Mouse (Mus musculus) naive thymus-derived CD4-positive, alpha-beta T cell, adult 2 months (primary cell): ENCODE measurements around the gene Nudt4.

Experiments
- DNase-seq: peaks from one replicate; pipeline ENCODE4 v3.0.0-alpha.2; 2011; ENCODE audit warnings: low read depth

Nudt4 gene

DNA sequence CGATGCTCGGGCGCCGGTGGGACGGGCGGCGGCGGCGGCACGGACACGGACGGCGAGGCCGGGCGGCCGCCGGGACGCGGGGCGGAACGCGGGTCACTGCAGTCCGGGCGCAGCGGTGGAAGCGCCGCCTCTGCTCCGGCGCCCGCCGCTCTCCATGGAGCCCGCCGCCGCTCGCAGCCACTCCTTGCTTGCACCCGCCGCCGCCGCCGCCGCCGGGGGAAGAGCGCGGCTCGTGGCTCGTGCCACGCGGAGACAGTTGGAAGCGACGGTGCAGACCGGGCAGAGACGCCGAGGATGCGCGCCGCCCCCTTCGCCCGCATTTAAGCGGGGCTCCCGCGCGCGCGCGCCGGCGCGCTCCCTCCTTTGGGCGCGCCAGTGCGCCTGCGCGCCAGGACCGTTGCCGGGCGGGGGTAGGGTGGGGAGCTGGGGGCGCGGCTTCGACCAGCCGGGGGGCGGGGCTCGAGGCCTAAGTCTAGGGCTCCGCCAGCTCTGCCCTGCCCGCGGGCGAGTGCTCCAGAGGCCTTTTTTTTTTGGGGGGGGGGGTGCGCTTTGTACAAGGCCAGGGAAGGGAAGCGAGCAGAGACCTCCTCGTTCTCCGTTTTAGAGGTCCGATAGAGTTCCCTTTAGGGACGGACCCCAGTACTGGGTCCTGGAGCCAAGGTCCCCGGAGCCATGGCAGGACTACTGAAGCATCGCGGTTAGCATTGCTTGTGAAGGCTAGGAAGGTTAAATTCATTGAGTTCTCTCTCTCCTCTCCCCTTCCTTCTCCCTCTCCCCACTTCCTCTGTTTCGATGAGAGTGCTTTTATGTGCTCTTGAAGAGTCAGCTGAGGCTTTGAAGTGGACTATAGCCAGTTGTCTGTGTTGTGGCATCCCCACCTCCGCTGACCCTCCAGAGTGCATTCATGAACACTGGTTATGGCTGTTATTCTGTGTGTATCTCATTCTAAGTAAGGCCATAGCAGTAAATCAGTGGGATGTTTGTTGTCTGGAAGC is at the start of gene Nudt4:
Gene Nudt4, minus strand, starts transcription at position 296 of the 995 bp plus-strand sequence.
- DNase-seq = peak; percentile 91

GRCm38 (mm10) chr10:95611331-95611721 is 47.4 kb upstream of the Nudt4 start:
- DNase-seq = no peak

DNA sequence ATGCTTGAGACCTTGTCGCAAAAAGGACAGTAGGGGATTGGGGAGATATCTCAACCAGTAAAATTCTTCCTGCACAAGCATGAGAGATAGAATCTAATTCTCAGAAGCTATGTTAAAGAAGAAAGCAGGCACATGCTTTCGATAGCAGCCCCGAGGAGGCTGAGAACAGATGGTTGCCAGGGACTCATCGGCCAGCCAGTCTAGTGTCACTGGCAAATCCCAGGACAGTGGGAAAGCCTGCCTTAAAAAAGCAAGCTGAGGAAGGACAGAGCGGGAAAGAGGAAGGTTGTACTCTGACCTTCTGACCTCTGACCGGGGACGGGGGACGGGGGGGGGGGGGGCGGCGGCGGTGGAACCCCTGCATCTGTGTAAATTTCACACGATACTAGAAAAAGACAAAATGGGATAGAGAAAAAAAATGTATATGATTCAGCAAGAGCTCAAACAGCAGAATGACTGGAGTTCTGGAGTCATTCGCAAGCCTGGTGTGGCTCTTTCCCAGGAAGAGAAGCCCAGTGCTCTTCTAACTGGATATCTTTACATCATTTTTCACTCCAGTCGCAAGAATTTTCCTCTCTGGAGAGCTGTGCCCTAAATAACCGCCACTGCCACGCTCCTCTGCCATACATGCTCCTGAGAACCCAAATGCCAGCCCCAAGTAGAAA is 46.9 kb upstream of the Nudt4 start:
- no peak for DNase-seq

- peak; percentile 6 for DNase-seq
These were observed 41.1 kb upstream of the Nudt4 start for GRCm38 (mm10) chr10:95604979-95605613.

GRCm38 (mm10) chr10:95600527-95600926 is 36.6 kb upstream of the Nudt4 start:
- DNase-seq = no peak

GRCm38 (mm10) chr10:95599740-95600139 is 35.8 kb upstream of the Nudt4 start:
- DNase-seq = no peak

DNA sequence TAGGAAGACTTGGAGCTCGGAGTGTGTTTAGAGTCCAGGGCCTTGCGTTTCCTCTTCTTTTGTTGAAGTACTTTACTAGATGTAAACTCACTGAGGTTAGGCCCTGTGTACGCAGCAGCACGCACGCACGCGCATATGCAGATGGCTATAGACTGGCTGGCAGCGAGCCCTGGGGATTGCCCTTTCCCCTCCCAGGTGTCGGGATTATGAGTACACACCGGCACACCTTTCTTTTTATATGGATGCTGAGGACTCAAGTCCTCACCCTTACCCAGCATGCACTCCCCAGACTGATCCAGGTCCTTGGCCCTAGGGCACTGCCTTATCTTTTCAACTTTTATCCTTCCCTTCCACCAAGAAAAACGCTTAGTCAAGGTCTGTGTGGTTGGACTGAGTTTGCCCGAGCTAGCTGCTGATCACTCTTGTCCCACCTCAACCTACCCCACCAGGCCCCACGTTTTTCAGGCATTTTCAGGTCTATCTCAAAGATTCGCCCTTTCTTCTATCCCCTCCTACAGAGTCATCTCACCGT is 34.2 kb upstream of the Nudt4 start:
- DNase-seq = no peak

DNA sequence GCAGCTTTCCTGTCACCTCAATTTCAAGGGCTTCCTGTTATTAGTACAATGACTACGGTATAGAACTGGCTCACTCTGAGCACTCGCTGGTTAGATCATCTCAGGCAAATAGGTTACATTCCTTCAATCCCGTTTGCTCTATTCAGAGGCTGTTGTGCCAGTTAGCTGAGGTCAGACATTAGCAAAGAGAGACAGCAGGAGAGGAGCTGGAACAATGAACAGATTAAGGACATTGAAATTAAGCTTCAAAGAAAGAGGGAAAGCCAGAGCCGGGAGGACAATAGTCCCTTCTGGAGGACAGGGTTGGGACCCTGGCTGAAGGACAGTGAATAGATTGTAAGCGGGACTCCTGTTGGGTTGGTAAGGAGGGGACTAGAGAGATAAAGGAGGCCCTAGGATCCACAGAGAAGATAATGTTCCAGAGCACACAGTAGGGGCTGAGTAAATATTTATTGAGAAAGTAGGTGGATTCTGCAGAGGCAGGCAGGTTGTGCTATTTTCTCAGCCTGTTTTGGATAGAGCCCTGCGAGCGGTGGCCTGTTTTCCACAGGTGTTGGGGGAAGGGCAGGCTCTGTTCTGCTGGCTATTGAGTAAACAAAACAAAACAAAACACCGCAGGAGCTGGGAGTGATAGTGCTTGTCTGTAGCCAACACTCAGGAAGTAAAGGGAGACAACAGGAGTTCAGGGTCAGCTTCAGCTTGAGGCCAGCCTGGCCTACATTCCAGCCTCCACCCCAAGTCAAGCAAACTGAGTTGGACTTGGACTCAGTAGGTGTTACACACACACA is 32.1 kb upstream of the Nudt4 start:
- DNase-seq = no peak

GRCm38 (mm10) chr10:95594414-95594813 is 30.5 kb upstream of the Nudt4 start:
- no peak for DNase-seq

GRCm38 (mm10) chr10:95591257-95591656 is 27.3 kb upstream of the Nudt4 start:
- no peak for DNase-seq

DNA sequence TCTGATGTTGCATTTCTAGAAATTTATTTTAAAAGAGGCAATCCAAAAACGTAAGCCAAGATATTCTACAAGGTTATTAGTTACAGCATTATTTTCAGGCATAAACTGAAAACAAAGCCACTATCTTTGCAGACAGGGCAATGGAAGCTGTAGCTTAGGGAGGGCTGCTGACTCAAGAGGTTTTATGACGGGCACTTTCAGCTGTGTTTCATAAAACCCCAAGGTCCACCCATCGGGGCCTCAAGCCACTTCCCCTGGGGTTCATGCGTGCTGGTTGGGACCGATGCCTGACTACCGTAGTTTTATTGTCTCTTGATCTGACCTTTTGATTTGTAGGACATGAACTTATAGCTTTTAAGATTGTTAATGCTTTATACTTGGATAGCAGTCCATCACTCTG is 26.2 kb upstream of the Nudt4 start:
- DNase-seq = no peak

DNA sequence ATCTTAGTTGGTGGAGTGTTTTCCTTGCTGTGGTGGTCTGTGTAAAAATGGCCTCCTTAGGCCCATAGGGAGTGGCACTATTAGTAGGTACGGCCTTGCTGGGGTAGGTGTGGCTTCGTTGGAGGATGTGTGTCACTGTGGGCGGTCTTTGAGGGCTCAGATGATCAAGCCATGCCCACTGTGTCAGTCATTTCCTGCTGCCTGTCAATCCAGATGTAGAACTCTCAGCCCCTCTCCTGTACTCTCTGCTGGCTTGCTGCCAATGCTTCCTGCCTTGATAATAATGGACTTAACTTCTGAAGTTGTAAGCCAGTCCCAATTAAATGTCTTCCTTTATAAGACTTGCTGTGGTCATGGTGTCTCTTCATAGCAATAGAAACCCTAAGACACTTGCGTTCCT is 25.2 kb upstream of the Nudt4 start:
- DNase-seq = no peak

GRCm38 (mm10) chr10:95587509-95588220 is 23.7 kb upstream of the Nudt4 start:
- no peak for DNase-seq

DNA sequence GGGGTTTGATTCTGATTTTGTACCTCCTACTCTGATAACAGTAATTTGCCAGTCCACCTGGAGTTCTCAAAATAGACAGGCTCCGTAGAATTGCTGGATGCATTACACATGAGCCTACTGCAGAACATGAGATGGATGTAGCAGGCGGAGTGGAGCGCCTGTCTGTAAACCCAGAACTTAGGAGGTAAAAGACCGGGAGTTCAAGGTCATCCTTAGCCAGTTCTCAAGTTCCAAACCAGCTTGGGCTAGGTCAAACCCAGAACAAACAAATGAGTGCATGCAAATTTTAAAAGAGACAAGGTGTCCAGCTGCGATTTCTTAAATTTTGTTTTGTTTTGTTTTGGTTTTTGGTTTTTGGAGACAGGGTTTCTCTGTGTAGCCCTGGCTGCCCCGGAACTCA is 21.6 kb upstream of the Nudt4 start:
- no peak for DNase-seq

DNA sequence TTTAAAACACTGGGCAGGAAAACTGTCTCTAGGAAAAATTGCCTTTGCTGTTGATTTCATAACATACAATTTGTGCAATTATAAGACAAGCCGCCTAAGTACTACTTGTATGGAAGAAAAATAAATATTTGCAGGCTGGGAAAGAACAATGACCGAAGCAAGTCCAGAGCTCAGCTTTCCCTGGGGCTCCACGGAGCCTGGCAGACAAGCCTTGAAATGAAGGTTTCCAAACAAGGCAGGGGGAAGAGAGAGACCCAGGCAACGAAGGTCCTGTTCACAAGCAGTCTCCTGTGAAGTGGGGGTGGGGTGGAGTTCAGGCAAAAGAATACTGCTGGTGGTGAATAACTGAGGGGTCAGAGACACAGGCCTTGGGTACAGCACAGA is 13.6 kb upstream of the Nudt4 start:
- no peak for DNase-seq

DNA sequence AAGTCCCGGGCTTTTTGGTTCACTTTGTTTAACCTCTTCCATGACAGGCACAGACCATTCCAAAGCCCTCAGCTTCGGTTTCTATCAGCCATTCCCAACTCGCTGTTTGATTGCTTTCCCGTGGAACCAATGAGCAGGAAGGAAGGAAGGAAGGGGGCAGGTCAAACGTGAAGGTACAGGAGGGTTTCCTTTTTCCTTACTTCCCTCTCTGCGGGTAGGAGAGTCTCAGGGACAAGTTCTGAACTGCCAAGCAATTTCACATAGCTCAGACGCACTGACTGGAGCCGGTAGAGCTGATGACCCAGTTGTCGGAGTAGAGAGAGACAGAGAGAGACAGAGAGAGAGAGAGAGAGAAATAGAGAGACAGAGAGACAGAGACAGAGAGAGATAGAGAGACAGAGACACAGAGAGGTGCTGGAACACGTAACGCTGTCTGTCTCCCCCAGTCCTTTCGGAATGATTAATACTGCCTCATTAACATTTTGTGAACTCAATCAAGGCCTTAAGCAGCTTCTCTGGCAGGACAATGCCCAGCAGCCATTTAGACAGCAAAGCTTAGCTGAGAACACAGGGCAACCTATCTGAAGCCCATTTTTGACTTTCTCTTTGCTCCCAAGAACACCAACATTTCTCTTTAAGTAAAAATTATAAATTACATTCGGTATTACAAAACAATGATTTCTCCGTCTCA is 13.1 kb upstream of the Nudt4 start:
- DNase-seq = no peak

GRCm38 (mm10) chr10:95575839-95576380 is 12.0 kb upstream of the Nudt4 start:
- no peak for DNase-seq

- no peak for DNase-seq
These were observed 11.0 kb upstream of the Nudt4 start for GRCm38 (mm10) chr10:95574994-95575393.

DNA sequence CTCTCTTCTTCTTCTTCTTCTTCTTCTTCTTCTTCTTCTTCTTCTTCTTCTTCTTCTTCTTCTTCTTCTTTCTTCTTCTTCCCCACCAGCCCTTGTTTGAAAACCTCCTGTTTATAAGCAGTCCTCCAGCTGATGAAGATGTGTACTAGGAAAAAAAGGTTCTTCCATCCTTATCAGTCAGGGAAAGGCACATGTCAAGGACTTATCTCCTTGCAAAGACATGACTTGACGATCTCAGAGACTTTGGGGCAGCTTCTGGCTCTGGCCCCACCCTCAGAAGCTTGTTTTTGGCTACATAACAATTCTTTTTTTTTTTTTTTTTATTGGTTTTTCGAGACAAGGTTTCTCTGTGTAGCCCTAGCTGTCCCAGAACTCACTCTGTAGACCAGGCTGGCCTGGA is 5.5 kb upstream of the Nudt4 start:
- no peak for DNase-seq

GRCm38 (mm10) chr10:95568016-95568415 is 4.1 kb upstream of the Nudt4 start:
- no peak for DNase-seq
